8 mouse cellular contexts compared by ENCODE assay signal in genomic region chr9:71592577-71593285, GRCm38 (mm10). TPM values are rescaled to one million over a fixed set of nuclear protein-coding genes. Genes with fewer than 3 reads are reported as not detected.
DNase-seq lines count a peak whose midpoint lies in the region; ATAC-seq and TF ChIP-seq lines count a peak whose summit lies in the region.

No protein-coding gene starts in this region.

- H3K36me3 ChIP-seq in neural tube, embryonic 11.5 days (ENCODE audit: control insufficient read depth, insufficient read depth, low read length), result no peaks in the 10 kb centered on the region
- H3K36me3 ChIP-seq in forebrain, embryonic 14.5 days (ENCODE audit: control insufficient read depth, insufficient read depth, low read length), result no peaks in the 10 kb centered on the region
- H3K36me3 ChIP-seq in limb, embryonic 11.5 days (ENCODE audit: control insufficient read depth, insufficient read depth, low read length), result no peaks in the 10 kb centered on the region
- no peaks in the 10 kb centered on the region for H3K36me3 ChIP-seq in small intestine, adult 2 months (ENCODE audit: control insufficient read depth, insufficient read depth, low read length)

- H3K27me3 ChIP-seq in neural tube, embryonic 11.5 days (ENCODE audit: control insufficient read depth, insufficient read depth, low read length), result no peaks in the 10 kb centered on the region
- no peaks in the 10 kb centered on the region for H3K27me3 ChIP-seq in forebrain, embryonic 14.5 days (replicated peaks; ENCODE audit: control insufficient read depth, insufficient read depth, low read length)
- H3K27me3 ChIP-seq in limb, embryonic 11.5 days (ENCODE audit: control insufficient read depth, insufficient read depth, low read length), result no peaks in the 10 kb centered on the region
- no peaks in the 10 kb centered on the region for H3K27me3 ChIP-seq in small intestine, adult 2 months (ENCODE audit: control insufficient read depth, insufficient read depth, low read length)

- no peaks in the 10 kb centered on the region for H3K4me1 ChIP-seq in neural tube, embryonic 11.5 days (ENCODE audit: control insufficient read depth, insufficient read depth, low read length)
- H3K4me1 ChIP-seq in forebrain, embryonic 14.5 days (ENCODE audit: control insufficient read depth, insufficient read depth, low read length), result no peaks in the 10 kb centered on the region
- peaks cover 2% of the 10 kb centered on the region; the same call in 1 of the 2 replicates for H3K4me1 ChIP-seq in limb, embryonic 11.5 days (ENCODE audit: control insufficient read depth, insufficient read depth, low read length)
- peaks cover 37% of the 10 kb centered on the region; the same call in 1 of the 2 replicates for H3K4me1 ChIP-seq in small intestine, adult 2 months (ENCODE audit: control insufficient read depth, insufficient read depth, insufficient read length, low read length)

- DNase-seq in neural tube, embryonic 11.5 days (ENCODE audit: low spot score), result no peak
- DNase-seq in neural tube, embryonic 10.5 days (ENCODE audit: extremely low spot score, low spot score), result no peak
- no peak for DNase-seq in forebrain, embryonic 14.5 days (ENCODE audit: low spot score)
- no peak for DNase-seq in limb, embryonic 11.5 days (ENCODE audit: low spot score)
- no peak for DNase-seq in adrenal gland, postnatal 10 days
- no peak for DNase-seq in kidney, adult 11 months
- no peak for DNase-seq in natural killer cell, adult 2 months (ENCODE audit: low spot score in 2 of 2)

- no peak for ATAC-seq in neural tube, embryonic 11.5 days (ENCODE audit: insufficient read depth, low FRiP score, low TSS enrichment)
- no peak for ATAC-seq in forebrain, embryonic 14.5 days
- ATAC-seq in limb, embryonic 11.5 days (ENCODE audit: insufficient number of reproducible peaks, low FRiP score, low TSS enrichment, low read depth), result no peak

- no peak overlapping the region for H3K27ac ChIP-seq in neural tube, embryonic 11.5 days (ENCODE audit: low read depth, low read length)
- no peak overlapping the region for H3K27ac ChIP-seq in forebrain, embryonic 14.5 days (ENCODE audit: low read depth, low read length)
- no peak overlapping the region for H3K27ac ChIP-seq in limb, embryonic 11.5 days (replicated peaks; ENCODE audit: low read depth, low read length)
- peak overlapping the region; percentile 79 for H3K27ac ChIP-seq in small intestine, adult 2 months (ENCODE audit: insufficient read depth, low read depth, low read length)

- no peaks in the 10 kb centered on the region for H3K9me3 ChIP-seq in neural tube, embryonic 11.5 days (ENCODE audit: control insufficient read depth, low read length)
- H3K9me3 ChIP-seq in forebrain, embryonic 14.5 days (replicated peaks; ENCODE audit: control insufficient read depth, low read length), result no peaks in the 10 kb centered on the region
- no peaks in the 10 kb centered on the region for H3K9me3 ChIP-seq in limb, embryonic 11.5 days (ENCODE audit: control insufficient read depth, low read length)

- TF ChIP-seq POLR2A in small intestine, adult 2 months (IDR thresholded peaks at IDR 0.05; ENCODE audit: low read depth, low read length), result no peak

- 33% methylated on average over 5 of the region's 6 CpGs for WGBS in neural tube, embryonic 11.5 days
- WGBS in forebrain, embryonic 14.5 days, result 43% methylated on average over 6 of the region's 6 CpGs
- WGBS in limb, embryonic 11.5 days, result 36% methylated on average over 5 of the region's 6 CpGs
- 17% methylated on average over 6 of the region's 6 CpGs for WGBS in small intestine, adult 2 months

- TF ChIP-seq CTCF in small intestine, adult 2 months (IDR thresholded peaks at IDR 0.05; ENCODE audit: extremely low read depth, insufficient read length, insufficient replicate concordance, low read depth, low read length), result no peak

- peak overlapping the region; percentile 53; the same call in 1 of the 2 replicates for H3K4me3 ChIP-seq in neural tube, embryonic 11.5 days (ENCODE audit: low read depth, low read length)
- peak overlapping the region; percentile 50; the same call in 1 of the 2 replicates for H3K4me3 ChIP-seq in forebrain, embryonic 14.5 days (ENCODE audit: low read depth, low read length)
- H3K4me3 ChIP-seq in limb, embryonic 11.5 days (ENCODE audit: low read depth, low read length), result peak overlapping the region; percentile 46
- H3K4me3 ChIP-seq in small intestine, adult 2 months (ENCODE audit: low read depth, low read length), result peak overlapping the region; percentile 82

- peak overlapping the region; percentile 93 for H3K4me2 ChIP-seq in neural tube, embryonic 11.5 days (ENCODE audit: low read depth)
- peak overlapping the region; percentile 80 for H3K4me2 ChIP-seq in forebrain, embryonic 14.5 days (ENCODE audit: low read length)
- H3K4me2 ChIP-seq in limb, embryonic 11.5 days (ENCODE audit: low read depth, severe bottlenecking), result peak overlapping the region; percentile 88; the same call in 1 of the 2 replicates

- H3K9ac ChIP-seq in neural tube, embryonic 11.5 days (ENCODE audit: low read length), result peak overlapping the region; percentile 67
- peak overlapping the region; percentile 68; the same call in 1 of the 2 replicates for H3K9ac ChIP-seq in forebrain, embryonic 14.5 days (ENCODE audit: low read length)
- H3K9ac ChIP-seq in limb, embryonic 11.5 days (ENCODE audit: low read length), result no peak overlapping the region

RNA-seq across cellular contexts. Expression of gene Myzap, which starts 0.6 kb away (rescaled TPM):
- 6.5 and 7.4 TPM in 2 replicates for polyA plus RNA-seq in neural tube, embryonic 11.5 days (2014; fragmentation: Nextera tagmentation; extraction: Ambion mirVana)
- polyA plus RNA-seq in forebrain, embryonic 14.5 days (2014; fragmentation: Nextera tagmentation; extraction: Ambion mirVana), result 2.6 and 3.4 TPM in 2 replicates
- polyA plus RNA-seq in limb, embryonic 11.5 days (2014; fragmentation: Nextera tagmentation; extraction: Ambion mirVana), result 6.6 and 8.0 TPM in 2 replicates
- polyA plus RNA-seq in small intestine, adult 2 months (2012; rRNA removed), result 3.5 and 14.2 TPM in 2 replicates
- total RNA-seq in adrenal gland, postnatal 10 days (2021), result 10 to 100 TPM; 10.9 to 13.5 TPM
